Mouse (Mus musculus): ENCODE measurements around the gene Dach2. TPM values are rescaled to one million over a fixed set of nuclear protein-coding genes. Genes with fewer than 3 reads are reported as not detected.

Gene Dach2
- polyA plus RNA-seq, 1 experiment from 2014 or later, result 0.87 TPM

GRCm38 (mm10) chrX:113482131-113482530 is 184.8 kb downstream of the Dach2 start:
- 55% methylated on average over 1 of the region's 1 CpGs for WGBS (ENCODE audit: insufficient replicate concordance)
- Histone ChIP-seq H3K4me2 (no peak overlapping the region), H3K9ac (ENCODE audit: low read depth, low read length) (no peak overlapping the region), H3K36me3 (ENCODE audit: control insufficient read depth, insufficient read depth, low read length) (no peaks in the 10 kb centered on the region), H3K27me3 (ENCODE audit: control insufficient read depth, insufficient read depth, low read length) (no peaks in the 10 kb centered on the region), H3K27ac (ENCODE audit: low read depth, low read length) (no peak overlapping the region), H3K4me1 (ENCODE audit: control insufficient read depth, insufficient read depth, low read length) (no peaks in the 10 kb centered on the region), H3K9me3 (replicated peaks; ENCODE audit: control insufficient read depth, low read length) (no peaks in the 10 kb centered on the region), H3K4me3 (ENCODE audit: low read depth, low read length) (no peak overlapping the region)
- ATAC-seq (replicated peaks; ENCODE audit: insufficient number of reproducible peaks, low FRiP score, low TSS enrichment), result no peak

GRCm38 (mm10) chrX:113545106-113545505 is 247.8 kb downstream of the Dach2 start:
- Histone ChIP-seq H3K4me3 (ENCODE audit: low read depth, low read length) (no peak overlapping the region), H3K4me2 (no peak overlapping the region), H3K9me3 (replicated peaks; ENCODE audit: control insufficient read depth, low read length) (no peaks in the 10 kb centered on the region), H3K4me1 (ENCODE audit: control insufficient read depth, insufficient read depth, low read length) (no peaks in the 10 kb centered on the region), H3K9ac (ENCODE audit: low read depth, low read length) (no peak overlapping the region), H3K36me3 (ENCODE audit: control insufficient read depth, insufficient read depth, low read length) (no peaks in the 10 kb centered on the region), H3K27ac (ENCODE audit: low read depth, low read length) (no peak overlapping the region), H3K27me3 (ENCODE audit: control insufficient read depth, insufficient read depth, low read length) (no peaks in the 10 kb centered on the region)
- 67% methylated on average over 3 of the region's 3 CpGs for WGBS (ENCODE audit: insufficient replicate concordance)
- ATAC-seq (replicated peaks; ENCODE audit: insufficient number of reproducible peaks, low FRiP score, low TSS enrichment), result no peak

- Histone ChIP-seq H3K4me3 (ENCODE audit: low read depth, low read length) (no peak overlapping the region), H3K9me3 (replicated peaks; ENCODE audit: control insufficient read depth, low read length) (no peaks in the 10 kb centered on the region), H3K36me3 (ENCODE audit: control insufficient read depth, insufficient read depth, low read length) (no peaks in the 10 kb centered on the region), H3K4me1 (ENCODE audit: control insufficient read depth, insufficient read depth, low read length) (no peaks in the 10 kb centered on the region), H3K9ac (ENCODE audit: low read depth, low read length) (no peak overlapping the region), H3K4me2 (no peak overlapping the region), H3K27me3 (ENCODE audit: control insufficient read depth, insufficient read depth, low read length) (no peaks in the 10 kb centered on the region), H3K27ac (ENCODE audit: low read depth, low read length) (no peak overlapping the region)
- 64% methylated on average over 2 of the region's 2 CpGs for WGBS (ENCODE audit: insufficient replicate concordance)
- no peak for ATAC-seq (replicated peaks; ENCODE audit: insufficient number of reproducible peaks, low FRiP score, low TSS enrichment)
These were observed 266.6 kb downstream of the Dach2 start for GRCm38 (mm10) chrX:113563897-113564296.

GRCm38 (mm10) chrX:113666069-113666468 is 368.8 kb downstream of the Dach2 start:
- no peak overlapping the region for H3K9ac ChIP-seq (ENCODE audit: low read depth, low read length)
- H3K4me3 ChIP-seq (ENCODE audit: low read depth, low read length), result no peak overlapping the region
- H3K27ac ChIP-seq (ENCODE audit: low read depth, low read length), result no peak overlapping the region
- no peak for ATAC-seq (replicated peaks; ENCODE audit: insufficient number of reproducible peaks, low FRiP score, low TSS enrichment)
- H3K27me3 ChIP-seq (ENCODE audit: control insufficient read depth, insufficient read depth, low read length), result no peaks in the 10 kb centered on the region
- H3K36me3 ChIP-seq (ENCODE audit: control insufficient read depth, insufficient read depth, low read length), result no peaks in the 10 kb centered on the region
- H3K4me2 ChIP-seq, result no peak overlapping the region
- H3K9me3 ChIP-seq (replicated peaks; ENCODE audit: control insufficient read depth, low read length), result no peaks in the 10 kb centered on the region
- no peaks in the 10 kb centered on the region for H3K4me1 ChIP-seq (ENCODE audit: control insufficient read depth, insufficient read depth, low read length)

- Histone ChIP-seq H3K27me3 (ENCODE audit: control insufficient read depth, insufficient read depth, low read length) (no peaks in the 10 kb centered on the region), H3K27ac (ENCODE audit: low read depth, low read length) (no peak overlapping the region), H3K4me3 (ENCODE audit: low read depth, low read length) (no peak overlapping the region), H3K36me3 (ENCODE audit: control insufficient read depth, insufficient read depth, low read length) (no peaks in the 10 kb centered on the region), H3K4me2 (no peak overlapping the region), H3K9me3 (replicated peaks; ENCODE audit: control insufficient read depth, low read length) (no peaks in the 10 kb centered on the region), H3K9ac (ENCODE audit: low read depth, low read length) (no peak overlapping the region), H3K4me1 (ENCODE audit: control insufficient read depth, insufficient read depth, low read length) (no peaks in the 10 kb centered on the region)
- WGBS (ENCODE audit: insufficient replicate concordance), result 71% methylated on average over 2 of the region's 2 CpGs
- ATAC-seq (replicated peaks; ENCODE audit: insufficient number of reproducible peaks, low FRiP score, low TSS enrichment), result no peak
These were observed 389.9 kb downstream of the Dach2 start for GRCm38 (mm10) chrX:113687163-113687562.

- Histone ChIP-seq H3K27me3 (ENCODE audit: control insufficient read depth, insufficient read depth, low read length) (no peaks in the 10 kb centered on the region), H3K9ac (ENCODE audit: low read depth, low read length) (no peak overlapping the region), H3K9me3 (replicated peaks; ENCODE audit: control insufficient read depth, low read length) (no peaks in the 10 kb centered on the region), H3K4me3 (ENCODE audit: low read depth, low read length) (no peak overlapping the region), H3K4me2 (no peak overlapping the region), H3K36me3 (ENCODE audit: control insufficient read depth, insufficient read depth, low read length) (no peaks in the 10 kb centered on the region), H3K4me1 (ENCODE audit: control insufficient read depth, insufficient read depth, low read length) (no peaks in the 10 kb centered on the region), H3K27ac (ENCODE audit: low read depth, low read length) (no peak overlapping the region)
- ATAC-seq (replicated peaks; ENCODE audit: insufficient number of reproducible peaks, low FRiP score, low TSS enrichment), result no peak
- WGBS (ENCODE audit: insufficient replicate concordance), result 71% methylated on average over 2 of the region's 2 CpGs
These were observed 415.1 kb downstream of the Dach2 start for GRCm38 (mm10) chrX:113712363-113712762.

GRCm38 (mm10) chrX:113724124-113724523 is 426.8 kb downstream of the Dach2 start:
- H3K27ac ChIP-seq (ENCODE audit: low read depth, low read length), result no peak overlapping the region
- no peak overlapping the region for H3K4me3 ChIP-seq (ENCODE audit: low read depth, low read length)
- H3K27me3 ChIP-seq (ENCODE audit: control insufficient read depth, insufficient read depth, low read length), result no peaks in the 10 kb centered on the region
- ATAC-seq (replicated peaks; ENCODE audit: insufficient number of reproducible peaks, low FRiP score, low TSS enrichment), result no peak
- H3K4me2 ChIP-seq, result no peak overlapping the region
- H3K4me1 ChIP-seq (ENCODE audit: control insufficient read depth, insufficient read depth, low read length), result no peaks in the 10 kb centered on the region
- no peak overlapping the region for H3K9ac ChIP-seq (ENCODE audit: low read depth, low read length)
- no peaks in the 10 kb centered on the region for H3K9me3 ChIP-seq (replicated peaks; ENCODE audit: control insufficient read depth, low read length)
- H3K36me3 ChIP-seq (ENCODE audit: control insufficient read depth, insufficient read depth, low read length), result no peaks in the 10 kb centered on the region

- H3K4me2 ChIP-seq, result no peak overlapping the region
- H3K9ac ChIP-seq (ENCODE audit: low read depth, low read length), result no peak overlapping the region
- ATAC-seq (replicated peaks; ENCODE audit: insufficient number of reproducible peaks, low FRiP score, low TSS enrichment), result no peak
These were observed 449.8 kb downstream of the Dach2 start for GRCm38 (mm10) chrX:113747122-113747521.

GRCm38 (mm10) chrX:113792264-113792663 is 495.0 kb downstream of the Dach2 start:
- Histone ChIP-seq H3K4me3 (ENCODE audit: low read depth, low read length) (no peak overlapping the region), H3K9ac (ENCODE audit: low read depth, low read length) (no peak overlapping the region), H3K4me1 (ENCODE audit: control insufficient read depth, insufficient read depth, low read length) (no peaks in the 10 kb centered on the region), H3K36me3 (ENCODE audit: control insufficient read depth, insufficient read depth, low read length) (no peaks in the 10 kb centered on the region), H3K27me3 (ENCODE audit: control insufficient read depth, insufficient read depth, low read length) (no peaks in the 10 kb centered on the region), H3K9me3 (replicated peaks; ENCODE audit: control insufficient read depth, low read length) (no peaks in the 10 kb centered on the region), H3K4me2 (no peak overlapping the region), H3K27ac (ENCODE audit: low read depth, low read length) (no peak overlapping the region)
- no peak for ATAC-seq (replicated peaks; ENCODE audit: insufficient number of reproducible peaks, low FRiP score, low TSS enrichment)
- 21% methylated on average over 1 of the region's 1 CpGs for WGBS (ENCODE audit: insufficient replicate concordance)

More at GRCm38 (mm10) chrX:113747122-113747521, 449.8 kb downstream of the Dach2 start:
- no peak overlapping the region for H3K27ac ChIP-seq (ENCODE audit: low read depth, low read length)
- H3K27me3 ChIP-seq (ENCODE audit: control insufficient read depth, insufficient read depth, low read length), result no peaks in the 10 kb centered on the region
- H3K4me1 ChIP-seq (ENCODE audit: control insufficient read depth, insufficient read depth, low read length), result no peaks in the 10 kb centered on the region
- no peak overlapping the region for H3K4me3 ChIP-seq (ENCODE audit: low read depth, low read length)
- H3K36me3 ChIP-seq (ENCODE audit: control insufficient read depth, insufficient read depth, low read length), result no peaks in the 10 kb centered on the region
- H3K9me3 ChIP-seq (replicated peaks; ENCODE audit: control insufficient read depth, low read length), result no peaks in the 10 kb centered on the region
